Mouse (Mus musculus): ENCODE data around the gene Gnptg.
A peak's percentile ranks its signal among the peaks of the same experiment; 100 is the strongest.

GRCm38 (mm10) chr17:25273706-25274501 lies 34.0 kb upstream of the Gnptg start:
- TF ChIP-seq EP300 (IDR thresholded peaks at IDR 0.05), result peak; percentile 56; the same call in 1 of the 2 replicates
- peak; percentile 80 for TF ChIP-seq CTCF (IDR thresholded peaks at IDR 0.05)
